Mouse (Mus musculus): ENCODE measurements around the gene Chrna4.

Gene Chrna4

DNA sequence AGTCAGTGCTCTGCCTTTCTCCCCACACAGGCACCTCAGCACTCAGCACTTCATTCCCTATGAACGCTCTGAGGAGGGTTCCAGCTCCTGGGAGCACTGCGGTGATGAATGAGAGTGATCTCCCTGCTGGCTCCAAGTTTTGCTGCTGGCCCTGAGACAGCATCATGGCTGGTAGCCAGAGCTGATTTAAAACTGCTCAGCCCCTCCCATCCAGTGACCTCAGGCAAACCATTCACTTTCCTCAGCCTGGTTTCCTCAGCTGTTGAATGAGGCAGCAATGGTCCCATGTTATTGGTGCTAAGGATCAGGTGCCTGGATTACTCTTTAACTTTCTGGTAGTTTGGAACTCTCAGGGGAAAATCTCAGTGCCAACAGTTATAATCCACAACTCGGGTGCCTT is at the start of gene Chrna4:
Gene Chrna4, minus strand, starts transcription at position 110 of the 400 bp plus-strand sequence.
- peak; percentile 49 to 50 for DNase-seq

DNA sequence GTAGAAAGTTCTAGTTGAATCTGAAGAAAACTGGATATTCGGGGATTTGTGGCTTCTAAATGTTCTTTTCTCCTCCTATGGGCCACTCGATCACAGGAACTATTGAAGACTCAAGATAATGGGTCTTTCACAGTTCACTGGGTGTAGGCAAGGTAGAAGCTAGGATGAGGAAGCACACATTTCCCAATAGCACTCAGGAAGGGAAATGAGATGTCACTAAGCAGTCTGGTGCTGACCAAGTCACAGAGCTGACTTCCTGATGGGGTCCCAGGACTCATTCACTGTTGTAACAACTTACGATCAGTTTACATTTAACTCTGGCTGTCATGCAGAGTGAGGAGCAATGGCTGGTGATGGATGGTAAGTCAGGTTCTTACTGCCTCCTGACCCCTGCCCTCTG is 46.8 kb upstream of the Chrna4 start:
- DNase-seq: no peak

DNA sequence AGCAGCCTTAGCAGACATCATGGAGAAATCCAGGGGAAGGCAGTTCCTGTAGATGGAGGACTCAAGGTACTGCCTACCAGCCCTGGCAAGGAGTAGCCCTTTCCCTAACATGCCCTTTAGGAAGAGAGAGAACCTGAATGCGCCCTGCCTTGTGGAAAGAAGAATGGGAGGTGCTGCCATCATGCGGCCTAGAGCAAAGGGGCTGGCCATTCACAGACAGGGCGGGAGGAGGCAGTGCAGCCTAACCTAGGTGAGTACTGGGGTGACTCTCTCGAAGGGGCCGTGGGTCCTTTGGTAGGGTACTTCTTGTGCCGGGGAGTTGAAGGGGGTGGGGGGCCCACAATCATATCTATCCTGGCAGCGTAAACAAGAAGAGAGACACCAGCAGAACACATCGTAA is 41.7 kb upstream of the Chrna4 start:
- DNase-seq: no peak

DNA sequence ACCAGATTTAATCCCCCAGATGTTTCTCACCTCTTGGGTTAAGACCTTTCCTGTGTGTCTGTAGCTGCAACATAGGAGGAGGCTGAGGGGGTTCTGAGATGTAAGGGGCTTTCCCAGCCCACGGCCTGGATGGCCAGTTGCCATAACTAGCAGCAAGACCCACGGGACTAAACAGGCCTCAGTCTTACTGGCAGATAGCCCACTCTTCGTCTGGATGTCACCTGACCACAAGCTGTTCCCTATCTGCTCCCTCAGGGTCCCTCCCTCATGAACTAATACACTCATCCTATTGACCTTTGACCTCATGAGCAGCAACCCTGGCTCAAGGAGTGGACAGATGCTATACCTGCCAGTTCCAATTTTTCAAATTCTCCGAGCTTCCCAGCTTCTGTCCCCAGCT is 40.6 kb upstream of the Chrna4 start:
- peak in 1 of 2 experiments; percentile 40 for DNase-seq

DNA sequence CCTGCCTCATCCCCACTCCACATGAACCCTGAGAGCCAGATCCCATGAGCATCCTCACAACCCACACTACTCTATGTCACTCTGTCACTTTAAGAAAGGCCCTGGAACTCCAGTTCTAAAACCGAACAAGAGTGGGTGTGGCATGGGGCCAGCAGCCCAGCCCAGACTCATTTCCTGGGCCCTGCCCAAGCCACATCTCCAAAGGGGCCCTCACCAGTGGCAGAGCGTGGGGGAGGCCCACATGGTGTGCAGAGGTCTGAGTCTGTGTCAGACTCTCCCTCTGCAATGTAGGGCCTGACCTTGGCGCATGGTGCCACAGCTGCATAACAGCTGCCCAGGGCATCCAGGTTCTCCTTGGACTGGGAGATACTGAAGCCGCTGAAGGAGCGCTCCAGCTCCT is 37.5 kb upstream of the Chrna4 start:
- DNase-seq: no peak

DNA sequence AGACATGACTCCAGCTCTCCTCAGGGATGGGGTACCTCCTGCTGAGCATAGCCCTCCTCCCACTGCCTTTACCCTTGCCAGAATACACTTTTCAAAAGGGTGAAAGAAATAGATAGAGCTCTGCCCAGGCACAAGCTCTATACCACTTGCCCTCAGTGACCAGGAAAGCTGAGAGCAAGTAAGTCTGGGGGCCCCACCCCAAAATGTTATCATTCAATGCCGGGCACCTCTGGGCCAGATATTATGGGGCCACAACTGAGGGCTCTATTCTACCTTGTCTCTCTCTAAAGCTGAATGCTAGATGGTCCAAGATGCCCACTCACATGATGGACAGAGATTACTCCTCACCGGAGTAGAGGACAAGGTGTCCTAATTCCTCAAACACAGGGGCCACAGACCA is 36.2 kb upstream of the Chrna4 start:
- DNase-seq: no peak

DNA sequence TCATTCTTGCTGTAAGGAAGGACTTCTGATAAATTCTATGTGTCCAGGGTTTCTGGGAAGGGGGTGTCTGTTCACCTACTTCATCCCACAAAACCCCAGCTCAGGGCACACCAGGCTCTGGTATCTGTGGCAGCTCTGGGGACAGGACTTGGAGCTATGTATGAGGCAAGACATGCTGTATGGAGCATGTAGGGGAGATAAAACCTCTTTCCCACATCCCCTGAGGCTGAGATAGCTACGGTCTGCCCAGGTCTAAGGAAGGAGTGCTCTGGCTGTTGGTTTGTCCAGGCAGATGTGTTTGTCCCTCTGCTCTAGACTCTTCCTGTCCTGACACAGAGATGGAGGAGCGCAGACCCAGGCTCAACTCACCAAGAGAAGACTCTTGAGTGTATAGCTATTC is 35.6 kb upstream of the Chrna4 start:
- DNase-seq: no peak

DNA sequence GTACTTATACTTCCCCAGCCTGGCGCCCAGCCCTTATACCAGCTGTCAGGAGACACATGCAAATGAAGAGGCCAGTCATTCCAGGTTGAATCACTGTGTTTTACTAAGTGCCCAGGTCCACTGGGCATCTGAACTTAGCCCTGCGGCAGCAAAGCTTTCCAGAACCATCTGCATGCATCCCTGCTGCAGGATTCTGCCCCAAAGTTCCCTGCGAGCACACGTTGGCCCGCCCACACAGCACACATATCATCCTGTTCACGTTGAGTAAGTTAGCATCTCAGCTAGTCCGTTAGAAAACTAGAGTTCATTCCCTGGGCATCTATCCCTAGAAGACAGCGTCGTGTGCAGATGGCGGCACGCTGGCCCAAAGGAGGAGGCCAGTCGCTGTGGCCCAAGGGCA is 32.2 kb upstream of the Chrna4 start:
- DNase-seq: no peak

DNA sequence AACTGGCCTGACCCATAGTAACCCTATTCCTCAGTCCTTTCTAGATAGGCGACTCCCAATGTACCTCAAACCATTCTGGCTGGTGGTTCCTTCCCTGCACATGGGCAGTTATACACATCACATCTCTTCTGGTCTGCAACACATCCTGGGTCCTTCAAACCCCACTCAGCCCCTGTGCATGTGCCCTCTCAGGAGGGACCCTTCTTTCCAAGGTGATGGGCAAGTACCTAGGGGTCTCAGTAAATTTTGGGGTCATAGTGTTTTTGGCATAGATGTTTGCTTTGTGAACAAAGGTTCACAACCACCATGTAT is 29.0 kb upstream of the Chrna4 start:
- DNase-seq: no peak

DNA sequence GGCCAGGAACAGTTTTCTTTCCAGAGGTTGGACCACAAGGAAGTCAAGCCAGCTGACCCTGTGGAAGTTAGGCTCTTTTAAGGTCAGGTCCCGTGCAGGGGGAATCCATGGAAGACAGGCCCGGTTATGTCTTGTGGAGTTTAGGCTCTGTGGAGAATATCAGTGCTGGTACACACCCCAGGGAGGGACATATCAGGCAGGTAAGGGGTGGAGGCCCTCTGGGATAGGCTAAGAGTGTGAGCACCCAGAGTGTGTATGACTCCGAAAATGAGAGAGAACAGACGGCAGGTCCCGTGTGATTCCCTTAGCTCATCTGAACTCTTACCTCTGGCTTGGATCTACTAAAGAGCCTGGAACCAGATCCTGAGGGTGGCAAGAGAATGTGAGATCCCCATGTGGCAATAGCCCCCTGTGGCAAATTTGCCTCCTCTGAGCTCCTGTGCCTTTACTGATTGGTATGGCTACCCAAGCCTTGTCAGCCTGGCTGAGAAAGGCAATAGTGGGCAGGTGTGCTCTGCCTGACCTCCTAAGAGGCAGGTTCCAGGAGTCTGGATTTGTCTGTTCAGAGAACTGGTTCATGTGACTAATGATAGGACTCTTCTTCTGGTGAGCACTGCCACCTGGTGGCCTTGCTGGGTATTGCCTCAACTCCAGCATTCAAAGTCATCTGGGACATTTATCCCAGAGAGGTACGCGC is 28.5 kb upstream of the Chrna4 start:
- DNase-seq: peak; percentile 92 to 94

DNA sequence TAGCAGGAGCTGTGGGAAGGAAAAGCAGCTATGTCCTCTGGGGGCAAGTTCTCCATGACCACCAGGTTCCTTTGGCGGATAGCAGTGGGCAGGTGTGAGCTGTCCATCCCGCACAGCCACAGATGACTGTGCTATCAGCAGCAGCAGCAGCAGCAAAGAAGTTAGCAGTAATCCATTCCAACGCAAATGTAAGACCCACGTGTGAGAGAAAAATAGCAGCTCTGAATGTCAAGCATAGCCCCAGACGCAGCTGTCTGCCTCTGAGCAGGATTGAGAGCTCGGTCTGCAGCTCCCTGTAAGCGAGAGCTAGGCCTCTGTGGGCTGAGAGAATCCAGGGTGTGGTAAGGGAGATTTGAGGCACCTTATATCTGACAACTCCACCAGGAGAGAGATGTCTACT is 26.8 kb upstream of the Chrna4 start:
- DNase-seq: no peak

DNA sequence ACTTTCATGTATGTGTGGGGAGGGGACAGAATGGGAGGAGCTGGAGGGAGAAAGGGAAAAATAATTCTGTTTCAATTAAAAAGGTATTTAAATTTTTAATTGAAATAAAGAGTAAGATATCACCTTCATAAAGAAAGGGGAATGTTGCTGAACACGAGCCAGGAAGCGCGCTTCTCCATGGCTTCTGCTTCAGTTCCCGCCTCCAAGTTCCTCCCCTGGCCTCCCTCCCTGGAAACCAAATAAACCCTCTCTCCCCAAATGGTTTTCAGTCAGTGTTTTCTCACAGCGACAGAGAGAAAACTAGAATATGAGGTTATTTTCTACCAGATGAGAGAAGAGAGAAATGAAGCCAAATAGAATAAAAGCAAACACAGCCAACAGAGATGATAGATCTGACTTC is 25.2 kb upstream of the Chrna4 start:
- DNase-seq: no peak

DNA sequence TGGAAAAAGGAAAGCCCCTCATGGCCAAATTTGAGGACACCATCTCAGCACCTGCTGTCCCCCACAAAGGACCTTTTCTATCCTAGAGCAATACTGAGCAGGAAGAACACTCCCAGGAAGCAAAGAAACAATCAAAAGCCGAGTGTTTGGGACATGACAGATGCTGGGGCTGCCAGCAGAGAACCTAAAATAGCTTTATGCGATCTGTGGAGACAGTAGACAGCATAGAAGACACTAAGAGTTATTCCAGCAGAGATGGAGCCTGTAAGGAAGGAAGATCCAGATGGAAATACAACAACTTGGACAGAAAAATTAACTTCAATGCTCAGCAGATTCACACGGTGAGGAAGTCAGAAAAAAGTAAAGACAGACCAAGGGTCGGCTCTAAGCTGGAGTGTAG is 22.5 kb upstream of the Chrna4 start:
- no peak for DNase-seq

DNA sequence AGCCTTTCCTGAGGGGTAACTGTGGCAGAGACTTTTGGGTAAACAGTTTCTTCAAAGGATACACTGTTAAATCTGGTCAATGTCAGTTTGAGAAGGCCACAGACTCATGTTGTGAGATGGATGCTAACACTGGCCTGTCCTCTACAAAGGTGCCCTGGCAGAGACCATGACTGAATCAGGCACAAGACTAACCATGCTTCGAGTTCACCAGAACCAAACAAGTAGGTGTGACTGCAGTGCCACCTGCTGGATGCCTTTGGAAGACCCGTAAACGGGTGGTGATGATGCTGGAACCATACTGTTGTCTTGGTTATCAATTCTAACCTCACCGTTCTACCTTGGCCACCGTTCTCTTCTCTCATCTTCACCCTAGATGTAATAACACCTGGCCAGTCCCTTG is 16.8 kb upstream of the Chrna4 start:
- DNase-seq: peak; percentile 93 to 96

DNA sequence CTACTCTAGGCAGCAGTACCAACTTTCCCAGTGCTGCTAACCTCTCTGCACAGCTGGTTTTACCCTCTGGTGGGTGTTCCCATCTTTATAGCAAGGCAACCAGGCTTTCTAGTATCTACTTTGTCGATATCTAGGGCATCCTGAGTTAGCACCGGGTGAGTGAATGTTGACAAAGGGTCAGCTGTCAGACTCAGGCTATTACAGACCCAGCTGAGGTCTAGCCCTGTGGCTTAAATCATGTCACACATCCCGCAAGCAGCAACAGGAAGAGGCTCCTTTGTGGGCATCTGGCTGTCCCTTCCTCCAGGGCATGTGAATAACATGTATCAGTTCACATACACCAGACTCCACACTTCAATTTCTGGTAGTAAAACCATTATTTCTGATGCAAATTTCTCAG is 14.8 kb upstream of the Chrna4 start:
- no peak for DNase-seq

DNA sequence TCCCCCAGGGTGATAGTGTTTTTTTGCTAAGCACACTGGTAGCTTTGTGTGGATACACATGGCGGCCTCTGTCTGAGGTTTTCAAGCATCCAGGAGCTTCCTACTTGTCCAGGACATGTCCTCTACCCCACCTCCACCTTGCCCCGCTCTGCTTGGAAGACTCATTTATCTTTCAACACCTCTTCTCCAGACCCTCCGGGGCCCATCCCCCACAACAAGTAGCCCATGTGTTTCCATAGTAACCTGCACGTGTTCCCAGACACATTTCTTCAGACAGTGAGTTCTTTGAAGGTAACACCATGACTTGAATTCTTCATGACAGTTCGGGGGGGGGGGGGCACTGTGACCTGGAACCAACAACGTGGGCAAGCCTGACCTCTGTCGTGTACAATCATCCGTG is 14.0 kb upstream of the Chrna4 start:
- no peak for DNase-seq

DNA sequence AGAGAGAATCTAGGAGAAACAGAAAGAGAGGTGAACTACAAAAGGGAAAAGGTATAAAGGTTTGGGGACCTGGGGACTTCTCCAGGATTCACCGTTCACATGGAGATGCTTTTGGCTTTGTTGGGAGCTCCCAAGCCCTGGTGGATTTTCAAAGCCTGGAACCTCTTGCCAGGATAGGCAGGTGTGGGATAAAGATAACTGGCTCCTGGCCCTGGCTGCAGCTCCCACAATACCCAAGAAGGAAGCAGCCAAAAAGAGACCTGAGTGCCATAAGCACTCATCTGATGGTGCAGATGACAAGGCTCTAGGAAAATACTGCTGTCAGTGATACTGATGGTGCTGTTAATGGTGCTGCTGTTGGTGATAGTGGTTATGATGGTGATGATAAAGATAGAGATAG is 8.8 kb upstream of the Chrna4 start:
- peak; percentile 51 to 62 for DNase-seq

DNA sequence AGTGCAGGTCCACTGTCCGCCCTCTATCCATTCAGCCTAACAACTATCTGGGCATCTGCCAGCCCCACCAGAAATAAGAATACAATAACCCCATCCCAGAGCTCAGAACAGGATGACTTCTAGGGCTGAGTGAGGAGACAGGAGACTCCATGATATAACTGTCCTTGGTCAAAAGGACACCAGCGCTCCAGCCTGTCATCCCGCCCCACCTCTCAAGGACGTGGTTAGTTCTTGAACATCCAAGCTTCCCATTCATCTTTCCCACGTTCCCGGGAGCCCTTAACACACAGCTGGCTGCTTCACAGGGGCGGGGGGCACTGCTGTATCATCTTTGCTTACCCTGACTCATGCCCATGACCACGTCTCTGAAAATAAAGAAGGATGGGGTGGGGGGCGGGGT is 5.6 kb upstream of the Chrna4 start:
- no peak for DNase-seq

DNA sequence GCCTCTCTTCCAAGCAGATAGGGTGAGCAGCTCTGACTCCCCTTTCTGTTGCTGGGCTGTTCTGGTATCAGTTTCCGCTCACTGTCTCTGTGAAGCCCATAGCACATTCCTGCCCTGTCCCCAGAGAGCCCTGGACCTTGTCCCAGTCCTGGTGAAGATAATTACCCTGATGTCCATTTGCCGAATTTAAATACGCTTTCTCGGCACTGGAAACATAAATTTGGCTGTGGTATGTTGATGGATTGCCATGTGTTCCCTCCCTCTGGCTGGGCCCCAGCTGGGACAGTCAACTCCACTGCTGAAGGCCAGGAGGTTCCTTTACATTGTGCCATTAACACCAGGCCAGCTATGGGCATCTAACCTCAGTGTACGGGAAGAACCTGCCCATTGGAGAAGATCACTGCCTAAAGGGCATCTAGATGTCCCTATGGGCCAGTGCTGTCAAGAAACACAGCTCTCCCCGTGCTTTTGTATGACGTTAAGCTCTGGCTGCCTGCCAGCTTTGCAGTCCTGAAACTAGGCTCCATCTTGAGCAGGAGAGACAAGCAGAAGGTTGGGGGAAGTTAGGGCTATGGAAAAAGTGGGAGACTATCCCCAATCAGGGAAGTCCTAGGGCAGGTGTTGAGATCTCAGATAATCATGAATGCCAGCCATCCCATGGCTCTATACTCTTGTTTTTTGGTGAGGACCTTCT is 5.1 kb upstream of the Chrna4 start:
- peak; percentile 47 to 60 for DNase-seq

DNA sequence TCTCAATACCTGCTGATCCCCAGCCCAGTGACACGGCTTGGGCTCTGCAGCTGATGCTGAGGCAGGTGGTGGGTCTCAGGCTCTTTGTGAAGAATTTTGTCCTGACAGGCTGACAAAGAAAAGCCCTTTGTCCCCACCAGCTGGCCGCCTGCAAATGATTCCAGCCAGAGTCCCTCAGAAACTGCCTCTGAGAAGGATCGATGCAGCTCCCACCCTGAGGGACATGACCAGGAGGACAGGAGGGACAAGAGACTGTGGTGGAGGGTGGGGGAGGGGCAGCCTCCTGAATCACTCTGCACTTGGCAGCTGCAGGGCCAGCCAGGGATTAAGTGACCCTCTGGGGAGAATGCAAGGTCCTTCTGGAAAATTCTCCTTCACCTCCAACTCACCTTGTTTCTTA is 655 bp upstream of the Chrna4 start:
- DNase-seq: peak in 1 of 2 experiments; percentile 26

DNA sequence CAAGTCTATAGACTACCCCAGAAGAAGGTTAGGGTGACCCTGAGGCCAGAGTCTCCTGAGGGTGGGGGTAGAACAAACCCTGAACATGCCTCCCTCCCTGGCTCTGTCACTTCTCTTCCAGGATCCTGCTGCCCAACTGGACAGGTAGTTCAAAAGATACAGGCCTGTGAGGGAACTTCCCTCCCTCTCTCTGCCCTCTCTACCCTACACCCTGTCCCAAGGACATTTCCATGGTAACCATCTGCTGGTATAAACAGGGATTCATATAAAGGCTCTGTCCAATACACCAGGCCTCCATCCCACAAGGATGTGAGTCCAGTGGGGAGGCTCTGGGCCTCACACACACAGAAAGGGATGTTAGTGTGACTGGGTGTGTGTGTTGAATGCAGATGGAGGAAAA is 970 bp downstream of the Chrna4 start:
- DNase-seq: no peak

DNA sequence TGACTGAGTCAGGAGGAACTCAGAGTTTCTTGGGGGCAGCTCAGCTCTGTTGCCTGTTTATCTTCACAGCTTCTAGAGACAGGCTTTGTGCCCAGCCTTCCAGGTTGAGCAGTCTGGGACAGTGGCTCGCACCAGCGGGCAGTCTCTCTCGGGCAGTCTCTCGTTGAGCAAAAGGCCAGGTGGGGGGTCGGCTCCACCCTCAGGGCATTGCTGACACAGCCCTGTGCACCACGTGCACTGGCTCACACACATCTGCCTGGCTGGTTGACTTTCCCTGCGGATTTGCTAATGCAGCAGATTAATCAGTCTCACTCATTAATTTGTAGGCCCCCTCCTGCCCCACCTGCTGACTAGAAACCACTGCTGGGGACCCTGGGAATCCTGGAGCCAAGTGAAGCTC is 1.4 kb downstream of the Chrna4 start:
- no peak for DNase-seq

DNA sequence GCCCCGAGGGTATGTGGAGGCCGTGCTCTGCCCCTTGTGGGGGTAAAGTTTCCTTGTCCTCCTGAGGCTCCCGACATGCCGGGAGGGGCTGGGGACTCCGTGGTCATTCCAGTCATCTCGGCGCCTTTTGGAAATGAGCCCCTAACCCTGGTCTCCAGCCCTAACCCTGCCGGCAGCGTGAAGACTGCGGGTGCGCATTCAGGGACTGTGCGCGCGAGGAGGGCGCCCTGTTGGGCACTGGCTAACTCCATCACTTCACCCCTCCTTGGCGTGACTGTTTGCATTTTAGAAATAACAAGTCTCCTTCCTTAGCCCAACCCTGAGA is 4.0 kb downstream of the Chrna4 start:
- no peak for DNase-seq

DNA sequence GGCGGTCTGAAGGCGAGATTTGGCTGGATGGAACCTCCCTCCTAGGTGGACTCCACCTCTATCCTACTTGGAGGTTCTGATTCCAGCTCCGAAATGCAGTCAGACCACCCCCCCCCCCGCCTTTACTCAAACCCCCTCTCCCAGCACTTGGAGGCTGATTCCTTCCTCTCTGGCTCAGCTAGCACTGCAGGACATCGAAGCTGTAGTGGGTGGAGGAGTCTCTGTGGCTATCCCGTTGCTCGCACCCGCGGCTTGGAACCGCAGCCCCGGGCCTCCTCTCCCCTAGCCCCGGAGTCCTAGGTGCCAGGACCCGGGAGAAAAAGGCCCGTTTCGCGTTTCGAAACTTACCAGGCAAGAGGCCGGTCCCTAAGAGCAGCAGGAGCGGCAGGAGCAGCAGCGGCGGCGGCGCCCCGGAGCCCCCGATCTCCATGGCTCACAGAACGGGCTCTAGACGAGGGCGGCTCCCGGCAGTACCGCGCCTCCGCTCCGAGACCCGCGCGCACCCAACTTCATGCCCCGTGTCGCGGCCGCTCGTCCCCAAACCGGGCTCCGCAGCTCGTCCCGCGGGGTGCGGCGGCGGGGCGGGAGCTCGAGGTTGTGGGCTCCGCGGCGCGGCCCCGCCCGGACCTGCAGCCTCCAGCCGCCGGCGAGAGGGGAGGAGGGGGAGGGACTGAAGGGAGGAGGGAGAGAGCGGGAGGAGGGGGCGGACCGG is 4.5 kb downstream of the Chrna4 start:
- DNase-seq: peak; percentile 42 to 44

DNA sequence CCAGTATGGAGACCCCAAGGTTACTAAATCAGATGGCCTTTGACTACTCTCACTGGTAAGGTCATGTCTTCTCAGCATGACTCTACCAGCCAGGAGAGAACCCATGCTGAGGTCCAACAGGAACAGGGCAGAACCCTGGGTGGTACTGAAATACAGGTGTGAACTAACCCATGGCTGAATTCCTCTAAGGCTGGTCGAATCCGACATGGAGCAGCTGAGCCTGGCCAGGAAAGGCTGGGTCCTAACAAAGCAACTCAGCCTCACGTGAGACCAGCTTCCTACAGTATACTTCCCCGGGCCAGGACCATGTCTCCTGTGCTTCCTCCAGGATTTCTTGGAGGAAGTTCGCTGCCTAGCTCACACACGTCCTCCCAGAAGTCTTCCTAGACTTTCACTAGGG is 6.8 kb downstream of the Chrna4 start:
- DNase-seq: no peak
